Mouse (Mus musculus) MN1 (cell line): ENCODE measurements around the gene Hacl1.
"Not testable (repeated sequence)": the region's sequence is repeated elsewhere in the genome, so short reads cannot be mapped to it uniquely, and the experiment has no call there.

ENCODE experiments used
- DNase-seq: peaks from one replicate; pipeline ENCODE4 v3.0.0-alpha.2; 2016; ENCODE audit warnings: low spot score

The Hacl1 gene

GRCm38 (mm10) chr14:31640346-31640889 lies 668 bp downstream of the Hacl1 start, which contains the start of gene Gm49387:
Gene Gm49387, minus strand, starts transcription at chr14:31640878.
- DNase-seq, result peak; percentile 36

DNA sequence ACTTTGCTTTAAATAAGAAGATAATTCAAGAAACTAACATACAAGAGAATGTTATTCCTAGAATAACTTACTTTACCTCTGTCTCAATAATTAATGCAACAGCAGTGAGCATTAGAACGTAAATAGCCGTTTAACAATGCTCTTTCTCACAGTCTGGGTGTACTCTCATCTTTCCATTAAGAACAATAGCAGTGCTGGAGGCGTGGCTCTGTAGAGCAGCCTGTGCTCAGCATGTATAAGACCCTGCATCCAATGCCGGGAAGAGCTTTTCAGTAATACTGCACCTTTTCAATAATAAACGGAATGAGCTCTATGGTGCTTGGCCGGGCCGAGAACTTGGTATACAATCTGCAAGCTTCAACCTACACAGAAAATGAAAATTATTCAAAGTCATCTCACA lies 10.4 kb downstream of the Hacl1 start:
- no peak for DNase-seq

- no peak for DNase-seq
Observed at GRCm38 (mm10) chr14:31622748-31623147, 18.3 kb downstream of the Hacl1 start.

- DNase-seq, result no peak
Observed at GRCm38 (mm10) chr14:31620591-31621223, 20.4 kb downstream of the Hacl1 start.

- DNase-seq, result peak; percentile 26
Observed at GRCm38 (mm10) chr14:31617997-31618396, 23.1 kb downstream of the Hacl1 start.

- DNase-seq, result no peak
Observed at GRCm38 (mm10) chr14:31617204-31617603, 23.9 kb downstream of the Hacl1 start.

GRCm38 (mm10) chr14:31613671-31614070 lies 27.4 kb downstream of the Hacl1 start:
- no peak for DNase-seq

DNA sequence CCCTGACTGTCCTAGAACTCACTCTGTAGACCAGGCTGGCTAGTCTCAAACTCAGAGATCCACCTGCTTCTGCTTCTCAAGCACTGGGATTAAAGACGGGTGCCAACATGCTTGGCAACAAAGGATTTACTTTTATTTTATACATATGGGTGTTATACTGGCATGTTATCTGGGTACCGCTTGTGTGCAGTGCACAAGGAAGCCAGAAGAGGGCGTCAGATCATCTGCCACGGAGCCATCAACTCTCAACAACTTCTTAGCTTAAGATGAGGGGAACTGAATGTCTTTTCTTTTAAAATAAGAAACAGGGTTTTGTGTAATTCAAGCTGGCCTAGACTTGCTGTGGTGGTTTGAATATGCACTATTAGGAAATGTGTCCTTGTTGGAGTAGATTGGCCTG lies 29.1 kb downstream of the Hacl1 start:
- no peak for DNase-seq

GRCm38 (mm10) chr14:31605514-31605913 lies 35.6 kb downstream of the Hacl1 start:
- DNase-seq, result no peak

GRCm38 (mm10) chr14:31604916-31605315 lies 36.2 kb downstream of the Hacl1 start:
- peak; percentile 54 for DNase-seq

GRCm38 (mm10) chr14:31602616-31602979 lies 38.5 kb downstream of the Hacl1 start:
- not testable (repeated sequence) for DNase-seq

DNA sequence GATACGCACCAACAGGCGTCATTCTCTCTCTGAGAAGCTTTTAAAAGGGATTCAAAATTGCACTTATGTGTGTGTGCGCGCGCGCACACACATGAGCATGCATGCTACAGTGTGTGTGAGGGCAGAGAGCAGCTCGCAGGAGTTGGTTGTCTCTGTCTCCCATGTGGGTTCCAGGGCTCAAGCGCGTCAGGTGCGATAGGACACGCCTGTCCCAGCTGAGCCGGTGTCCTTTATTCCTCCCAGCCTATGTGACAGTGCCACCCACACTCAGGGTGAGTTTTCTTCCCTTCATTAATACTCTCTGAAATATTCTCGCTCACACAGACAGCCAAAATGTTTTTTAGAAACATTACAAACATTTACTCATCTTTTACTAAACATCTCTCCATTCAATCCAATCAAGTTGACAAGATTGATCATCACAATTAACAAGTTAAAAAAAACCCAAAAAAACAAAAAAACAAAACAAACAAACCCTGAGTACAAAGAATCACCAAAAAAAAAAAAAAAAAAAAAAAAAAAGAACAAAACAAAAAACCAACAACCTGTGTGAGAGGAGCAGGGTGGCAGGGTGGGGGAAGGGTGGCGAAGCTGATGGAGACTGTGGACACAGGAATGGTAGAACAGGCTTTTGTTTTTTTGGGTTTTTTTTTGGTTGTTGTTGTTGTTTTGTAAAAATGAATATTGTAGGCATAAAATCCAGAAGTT lies 39.0 kb downstream of the Hacl1 start:
- DNase-seq, result no peak

GRCm38 (mm10) chr14:31597446-31597845 lies 43.6 kb downstream of the Hacl1 start:
- no peak for DNase-seq

DNA sequence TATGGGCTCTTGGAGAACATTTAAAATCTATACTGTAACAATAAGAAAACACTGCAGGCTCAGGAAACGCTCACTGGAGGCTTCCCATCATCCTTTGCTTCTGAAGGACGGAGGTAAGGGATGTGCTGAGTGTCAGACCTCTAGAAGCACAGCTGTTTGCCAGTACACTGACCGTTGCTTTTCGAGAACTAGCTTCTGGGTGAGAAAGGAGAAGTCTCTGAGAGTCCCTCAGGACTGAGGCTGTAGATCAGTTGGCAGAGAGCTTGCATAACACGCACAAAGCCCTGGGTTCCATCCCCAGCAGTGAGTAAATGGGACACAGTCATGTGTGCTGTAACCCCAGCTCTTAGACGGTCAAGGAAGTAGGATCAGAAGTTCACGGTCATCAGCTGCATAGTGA lies 44.7 kb downstream of the Hacl1 start:
- DNase-seq, result no peak

DNA sequence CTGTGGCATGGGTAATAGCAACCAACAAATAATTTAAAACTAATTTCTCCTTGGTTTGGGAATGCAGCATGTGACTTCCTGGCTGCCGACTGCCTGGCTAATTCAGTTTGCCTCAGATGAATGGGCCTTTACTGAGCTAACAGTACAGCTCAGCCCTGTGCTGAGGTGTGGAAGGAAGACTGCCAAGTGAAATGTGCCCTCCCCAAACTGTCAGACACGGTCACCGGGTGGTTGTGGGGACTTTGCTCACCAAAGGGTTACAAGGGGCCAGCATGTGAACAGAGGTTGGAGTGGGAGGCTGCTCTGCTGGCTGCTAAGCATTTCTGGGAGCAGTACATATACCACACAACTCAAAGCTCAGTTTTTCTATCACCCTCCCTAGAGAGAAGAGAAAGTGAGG lies 46.4 kb downstream of the Hacl1 start:
- no peak for DNase-seq

GRCm38 (mm10) chr14:31593036-31593435 lies 48.0 kb downstream of the Hacl1 start:
- no peak for DNase-seq

- DNase-seq, result no peak
Observed at GRCm38 (mm10) chr14:31591243-31591642, 49.8 kb downstream of the Hacl1 start, which contains the start of gene Colq. Gene Colq, minus strand, starts transcription at chr14:31591343.

- no peak for DNase-seq
Observed at GRCm38 (mm10) chr14:31586451-31586850, 54.6 kb downstream of the Hacl1 start.

- no peak for DNase-seq
Observed at GRCm38 (mm10) chr14:31583082-31583481, 58.0 kb downstream of the Hacl1 start.

- DNase-seq, result no peak
Observed at GRCm38 (mm10) chr14:31577966-31578735, 62.9 kb downstream of the Hacl1 start.

DNA sequence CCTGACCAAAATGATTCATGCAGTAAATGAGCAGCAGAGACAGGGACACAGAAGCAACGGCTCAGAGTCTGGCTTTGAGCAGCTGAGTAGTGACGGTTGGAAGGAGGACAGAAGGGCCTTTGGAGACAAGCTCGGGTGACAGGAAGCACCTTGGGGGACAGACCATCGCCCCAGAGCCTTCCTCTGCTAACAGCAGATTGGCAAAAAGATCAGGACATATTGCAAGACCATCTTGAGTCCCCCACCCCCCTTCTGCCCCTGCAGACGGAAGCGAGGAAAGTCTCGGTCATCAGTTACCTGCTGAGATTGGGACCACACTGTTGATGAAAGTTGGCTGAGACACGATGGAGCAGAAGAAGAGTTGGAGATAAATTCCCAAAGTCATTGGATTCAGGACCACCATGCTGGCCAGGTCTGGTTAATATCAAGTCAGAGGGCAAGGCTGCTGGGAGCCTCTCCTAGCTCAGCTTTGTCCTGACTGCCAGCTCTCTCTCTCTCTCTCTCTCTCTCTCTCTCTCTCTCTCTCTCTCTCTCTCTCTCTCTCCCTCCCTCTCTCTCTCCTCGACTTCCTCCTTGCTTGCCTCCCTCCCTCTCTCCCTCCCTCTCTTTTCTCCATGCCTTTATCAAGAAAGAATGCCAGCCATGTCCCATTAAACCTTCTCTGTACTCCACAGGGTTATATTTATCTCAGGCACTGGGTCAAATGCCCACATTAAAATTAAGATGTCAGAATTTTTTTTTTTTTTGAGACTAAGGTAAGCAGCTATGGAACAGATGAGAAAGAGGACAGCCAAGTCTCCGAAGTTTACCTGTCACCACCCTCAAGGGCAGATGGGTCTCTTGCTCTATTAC lies 64.0 kb downstream of the Hacl1 start:
- peak; percentile 26 for DNase-seq

GRCm38 (mm10) chr14:31575866-31576265 lies 65.2 kb downstream of the Hacl1 start:
- DNase-seq, result no peak
